ENCODE assay signal across 22 mouse cellular contexts in genomic region chr8:121932026-121932667, GRCm38 (mm10). TPM values are rescaled to one million over a fixed set of nuclear protein-coding genes. Genes with fewer than 3 reads are reported as not detected.
A peak's percentile ranks its signal among the peaks of the same experiment; 100 is the strongest.
DNase-seq lines count a peak whose midpoint lies in the region; ATAC-seq lines count a peak whose summit lies in the region.
"Had no signal": no experiment of that assay in that cellular context is flagged by ENCODE, and none has a peak within 500 bp of the region (broad histone marks: within the 10 kb centered on the region; RNA-seq: fewer than 3 reads in every experiment).

No protein-coding gene starts in this region.

- peak; percentile 93 for DNase-seq in heart, adult 11 months
- DNase-seq in heart, postnatal 10 days = no peak
- peak; percentile 38 for DNase-seq in midbrain, embryonic 14.5 days
- peak; percentile 73 for DNase-seq in adrenal gland, postnatal 14 days
- DNase-seq in gastrocnemius, postnatal 36 days = peak; percentile 58 to 63
- no peak for DNase-seq in frontal cortex, postnatal 14 days (ENCODE audit: low spot score in 2 of 2)
- DNase-seq in spleen, postnatal 4 days (ENCODE audit: low spot score in 2 of 2) = no peak
- DNase-seq: B cell, adult 2 months; cerebellum, postnatal 14 days; lung, postnatal 14 days had no signal

- ATAC-seq in midbrain, embryonic 14.5 days (ENCODE audit: low FRiP score, low TSS enrichment) = no peak
- no peak for ATAC-seq in midbrain, embryonic 13.5 days
- ATAC-seq: activated CD4-positive, CD25-positive, alpha-beta regulatory T cell, adult 4 months; inflammation-experienced regulatory T-cells, adult 6 months had no signal

- intact Hi-C loops in heart, postnatal 10 days (cut with DNase I) = no loop called here
- intact Hi-C loops in gastrocnemius, postnatal 36 days (cut with DNase I) = no loop called here

- H3K9ac ChIP-seq in midbrain, embryonic 14.5 days (replicated peaks; ENCODE audit: low read length) = no peak overlapping the region
- H3K9ac ChIP-seq in midbrain, embryonic 13.5 days (replicated peaks) = no peak overlapping the region
- H3K9ac ChIP-seq: kidney, embryonic 15.5 days; liver, embryonic 14.5 days had no signal

- no peaks in the 10 kb centered on the region for H3K9me3 ChIP-seq in midbrain, embryonic 14.5 days (ENCODE audit: control insufficient read depth, low read length)
- H3K9me3 ChIP-seq in midbrain, embryonic 13.5 days = no peaks in the 10 kb centered on the region
- H3K9me3 ChIP-seq: kidney, embryonic 15.5 days; midbrain, embryonic 10.5 days had no signal

- H3K27me3 ChIP-seq in midbrain, embryonic 14.5 days (ENCODE audit: control insufficient read depth, insufficient read depth, low read length) = no peaks in the 10 kb centered on the region
- H3K27me3 ChIP-seq in midbrain, embryonic 13.5 days = no peaks in the 10 kb centered on the region
- H3K27me3 ChIP-seq: kidney, embryonic 15.5 days had no signal

- WGBS in midbrain, embryonic 14.5 days = 66% methylated on average over 12 of the region's 12 CpGs
- whole genome bisulfite sequencing in midbrain, embryonic 13.5 days = 67% methylated on average over 12 of the region's 12 CpGs

- no peaks in the 10 kb centered on the region for H3K36me3 ChIP-seq in midbrain, embryonic 14.5 days (ENCODE audit: control insufficient read depth, insufficient read depth, low read length)
- H3K36me3 ChIP-seq in midbrain, embryonic 13.5 days = no peaks in the 10 kb centered on the region
- H3K36me3 ChIP-seq: kidney, embryonic 15.5 days; midbrain, embryonic 10.5 days had no signal

- H3K4me1 ChIP-seq in midbrain, embryonic 14.5 days (ENCODE audit: control insufficient read depth, insufficient read depth, low read length) = peaks cover 15% of the 10 kb centered on the region
- H3K4me1 ChIP-seq in midbrain, embryonic 13.5 days (replicated peaks) = peaks cover 29% of the 10 kb centered on the region

- no peak overlapping the region for H3K4me3 ChIP-seq in midbrain, embryonic 14.5 days (replicated peaks; ENCODE audit: low read depth, low read length)
- H3K4me3 ChIP-seq in midbrain, embryonic 13.5 days (replicated peaks) = no peak overlapping the region
- H3K4me3 ChIP-seq: kidney, embryonic 15.5 days; midbrain, embryonic 10.5 days had no signal

- H3K4me2 ChIP-seq in midbrain, embryonic 14.5 days (ENCODE audit: low read length) = no peak overlapping the region
- no peak overlapping the region for H3K4me2 ChIP-seq in midbrain, embryonic 13.5 days (replicated peaks)
- H3K4me2 ChIP-seq: kidney, embryonic 15.5 days had no signal

- no peak overlapping the region for H3K27ac ChIP-seq in midbrain, embryonic 14.5 days (replicated peaks; ENCODE audit: low read depth, low read length)
- no peak overlapping the region for H3K27ac ChIP-seq in midbrain, embryonic 13.5 days
- H3K27ac ChIP-seq: kidney, embryonic 15.5 days; liver, embryonic 14.5 days; midbrain, embryonic 10.5 days had no signal

RNA-seq across cellular contexts. Expression of gene Car5a, which starts 12.6 kb away (rescaled TPM):
- not detected for total RNA-seq in heart, postnatal 10 days (2021)
- not detected in 2 replicates for polyA plus RNA-seq in midbrain, embryonic 14.5 days (2014; fragmentation: Nextera tagmentation; extraction: Ambion mirVana)
- 0.12 and 0.53 TPM in 2 replicates for polyA plus RNA-seq in midbrain, embryonic 13.5 days (2015; fragmentation: Nextera tagmentation; extraction: Ambion mirVana)
- 0.30 and 6.4 TPM in 2 replicates for total RNA-seq in adrenal gland, postnatal 14 days (2021)
- not detected for total RNA-seq in gastrocnemius, postnatal 36 days (2021)
- total RNA-seq: left cerebral cortex, postnatal 25 days; MEL had no signal
- polyA plus RNA-seq: embryonic facial prominence, embryonic 11.5 days; forebrain, embryonic 11.5 days; heart, embryonic 16.5 days; inflammation-experienced regulatory T-cells, adult 6 months; neural tube, embryonic 11.5 days had no signal

RNA-seq across cellular contexts. Expression of gene Banp, which starts 17.4 kb away (rescaled TPM):
- total RNA-seq in heart, postnatal 10 days (2021) = 10 to 100 TPM in 1 of 2 experiments, 1 to 10 TPM in 1; 9.8 to 11.9 TPM
- polyA plus RNA-seq in midbrain, embryonic 14.5 days (2014; fragmentation: Nextera tagmentation; extraction: Ambion mirVana) = 47.7 and 48.7 TPM in 2 replicates
- polyA plus RNA-seq in midbrain, embryonic 13.5 days (2015; fragmentation: Nextera tagmentation; extraction: Ambion mirVana) = 59.0 and 62.4 TPM in 2 replicates
- 30.4 and 31.2 TPM in 2 replicates for total RNA-seq in adrenal gland, postnatal 14 days (2021)
- total RNA-seq in gastrocnemius, postnatal 36 days (2021) = 10 to 100 TPM in 1 of 2 experiments, 1 to 10 TPM in 1; 6.6 to 17.8 TPM

RNA-seq across cellular contexts. Expression of gene Slc7a5, which starts 24.7 kb away (rescaled TPM):
- 10 to 100 TPM in 1 of 2 experiments, 1 to 10 TPM in 1; 8.6 to 11.3 TPM for total RNA-seq in heart, postnatal 10 days (2021)
- 42.0 and 54.0 TPM in 2 replicates for polyA plus RNA-seq in midbrain, embryonic 14.5 days (2014; fragmentation: Nextera tagmentation; extraction: Ambion mirVana)
- 34.2 and 37.3 TPM in 2 replicates for polyA plus RNA-seq in midbrain, embryonic 13.5 days (2015; fragmentation: Nextera tagmentation; extraction: Ambion mirVana)
- 41.4 and 46.8 TPM in 2 replicates for total RNA-seq in adrenal gland, postnatal 14 days (2021)
- 1 to 10 TPM; 1.9 to 2.1 TPM for total RNA-seq in gastrocnemius, postnatal 36 days (2021)

Comparison
In these comparisons a context has a peak if more than half of its experiments do, and no peak if none do; other contexts are left out.
1. DNase-seq: peak in heart, adult 11 months (single experiment), midbrain, embryonic 14.5 days (single experiment), adrenal gland, postnatal 14 days (single experiment) and gastrocnemius, postnatal 36 days (2 of 2); none in heart, postnatal 10 days (0 of 2), frontal cortex, postnatal 14 days (0 of 2) and spleen, postnatal 4 days (0 of 2).